Mouse (Mus musculus) CH12.LX (cell line): ENCODE measurements around the gene Cx3cr1. TPM values are rescaled to one million over a fixed set of nuclear protein-coding genes. Genes with fewer than 3 reads are reported as not detected.

ENCODE experiments used
- DNase-seq: peaks from one replicate; pipeline ENCODE4 v3.0.0-alpha.2; 2013; ENCODE audit errors: extremely low read depth
- H3K27ac ChIP-seq: 2 replicates; pipeline ENCODE4 v1.5.1; 2012; ENCODE audit warnings: low read depth, mild to moderate bottlenecking, control low read depth, moderate library complexity; ENCODE audit not compliant: insufficient read depth
- H3K27me3 ChIP-seq: replicated peaks from 2 replicates; pipeline ENCODE3; 2012; ENCODE audit warnings: inconsistent platforms
- H3K36me3 ChIP-seq, 2 experiments: replicated peaks in 1 of 2; 2 replicates each; pipeline versions ENCODE3 to v1.6.1; 2012; ENCODE audit warnings: inconsistent platforms in 1 of 2, low read length in 1 of 2, mild to moderate bottlenecking in 1 of 2, mixed read lengths in 1 of 2, moderate library complexity in 1 of 2; ENCODE audit not compliant: control insufficient read depth in 1 of 2, insufficient read depth in 1 of 2
- H3K4me1 ChIP-seq, 2 experiments: 2 replicates each; pipeline ENCODE4 v1.6.1; 2012; ENCODE audit warnings: inconsistent platforms in 1 of 2, moderate library complexity in 1 of 2; ENCODE audit not compliant: insufficient read depth in 2 of 2, control insufficient read depth in 1 of 2
- H3K4me2 ChIP-seq: 2 replicates; pipeline ENCODE4 v1.6.1; 2012; ENCODE audit warnings: low read depth, mild to moderate bottlenecking, control low read depth; ENCODE audit not compliant: poor library complexity, insufficient read depth, severe bottlenecking
- H3K4me3 ChIP-seq, 3 experiments: fragments of 150-350 bp in 1 of 3; sonication (generic) in 1 of 3; replicated peaks in 1 of 3; 2 replicates each; pipeline versions ENCODE3 to v1.5.1; 2011 to 2012; ENCODE audit warnings: low read depth in 2 of 3, low read length in 2 of 3, mild to moderate bottlenecking in 2 of 3, moderate library complexity in 2 of 3, control low read depth in 1 of 3, improper control_type of control experiment in 1 of 3, inconsistent platforms in 1 of 3, mixed read lengths in 1 of 3; ENCODE audit not compliant: poor library complexity in 1 of 3
- H3K79me2 ChIP-seq: replicated peaks from 2 replicates; pipeline ENCODE4 v1.6.1; 2012; ENCODE audit warnings: mild to moderate bottlenecking, moderate library complexity; ENCODE audit not compliant: control insufficient read depth, poor library complexity, insufficient read depth, severe bottlenecking; ENCODE audit errors: extremely low read depth
- H3K9ac ChIP-seq: 2 replicates; pipeline ENCODE4 v1.6.1; 2012; ENCODE audit warnings: low read depth, mild to moderate bottlenecking, control low read depth, moderate library complexity; ENCODE audit not compliant: insufficient read depth
- H3K9me3 ChIP-seq: replicated peaks from 2 replicates; pipeline ENCODE3; 2012; ENCODE audit warnings: low read length, inconsistent platforms, mixed read lengths
- BHLHE40 ChIP-seq: IDR thresholded peaks from 2 replicates; pipeline ENCODE4 v1.6.1; 2011; ENCODE audit warnings: mild to moderate bottlenecking, low read depth, low read length, improper control_type of control experiment
- CHD2 ChIP-seq: IDR thresholded peaks from 2 replicates; pipeline ENCODE4 v1.6.1; 2011; ENCODE audit warnings: low read length, improper control_type of control experiment
- E2F4 ChIP-seq: IDR thresholded peaks from 2 replicates; pipeline ENCODE4 v1.6.1; 2011; ENCODE audit warnings: low read depth, low read length, improper control_type of control experiment; ENCODE audit not compliant: insufficient replicate concordance
- ELF1 ChIP-seq: IDR thresholded peaks from 2 replicates; pipeline ENCODE4 v1.6.1; 2014; ENCODE audit warnings: low read depth, mild to moderate bottlenecking, inconsistent platforms, low read length, improper control_type of control experiment
- EP300 ChIP-seq: IDR thresholded peaks from 2 replicates; pipeline ENCODE4 v1.6.1; 2011; ENCODE audit warnings: low read length, improper control_type of control experiment
- ETS1 ChIP-seq: conservative IDR thresholded peaks from 2 replicates; pipeline ENCODE4 v1.6.1; 2012; ENCODE audit warnings: low read depth, mild to moderate bottlenecking, inconsistent platforms, low read length, improper control_type of control experiment, moderate library complexity
- GABPA ChIP-seq: IDR thresholded peaks from 2 replicates; pipeline ENCODE4 v1.6.1; 2012; ENCODE audit warnings: low read depth, low read length, improper control_type of control experiment, inconsistent platforms; ENCODE audit not compliant: insufficient replicate concordance
- JUND ChIP-seq: conservative IDR thresholded peaks from 2 replicates; pipeline ENCODE4 v1.6.1; 2011; ENCODE audit warnings: low read depth, low read length, improper control_type of control experiment
- MAFK ChIP-seq: IDR thresholded peaks from 2 replicates; pipeline ENCODE4 v1.6.1; 2011; ENCODE audit warnings: low read length, improper control_type of control experiment; ENCODE audit not compliant: insufficient replicate concordance
- MAX ChIP-seq: IDR thresholded peaks from 2 replicates; pipeline ENCODE4 v1.6.1; 2011; ENCODE audit warnings: low read length, improper control_type of control experiment
- MAZ ChIP-seq: IDR thresholded peaks from 2 replicates; pipeline ENCODE4 v1.6.1; 2012; ENCODE audit warnings: low read depth, mild to moderate bottlenecking, inconsistent platforms, low read length, improper control_type of control experiment, moderate library complexity
- MYC ChIP-seq: IDR thresholded peaks from 2 replicates; pipeline ENCODE4 v1.6.1; 2011; ENCODE audit warnings: low read depth, mild to moderate bottlenecking, improper control_type of control experiment, low read length
- NELFE ChIP-seq: IDR thresholded peaks from 2 replicates; pipeline ENCODE4 v1.6.1; 2011; ENCODE audit warnings: low read depth, low read length, improper control_type of control experiment
- POLR2AphosphoS2 ChIP-seq: IDR thresholded peaks from 2 replicates; pipeline ENCODE4 v1.6.1; 2011; ENCODE audit warnings: low read depth, low read length, improper control_type of control experiment
- RAD21 ChIP-seq: IDR thresholded peaks from 2 replicates; pipeline ENCODE4 v1.6.1; 2011; ENCODE audit warnings: low read depth, mild to moderate bottlenecking, low read length, improper control_type of control experiment, moderate library complexity
- RCOR1 ChIP-seq: conservative IDR thresholded peaks from 2 replicates; pipeline ENCODE4 v1.6.1; 2012; ENCODE audit warnings: low read depth, mild to moderate bottlenecking, inconsistent platforms, low read length, improper control_type of control experiment
- SIN3A ChIP-seq: IDR thresholded peaks from 2 replicates; pipeline ENCODE4 v1.6.1; 2012; ENCODE audit warnings: low read length, improper control_type of control experiment, inconsistent platforms
- TBP ChIP-seq: conservative IDR thresholded peaks from 2 replicates; pipeline ENCODE4 v1.6.1; 2011; ENCODE audit warnings: low read depth, low read length, improper control_type of control experiment
- UBTF ChIP-seq: IDR thresholded peaks from 2 replicates; pipeline ENCODE4 v1.6.1; 2012; ENCODE audit warnings: low read depth, mild to moderate bottlenecking, inconsistent platforms, low read length, improper control_type of control experiment, moderate library complexity
- USF2 ChIP-seq: conservative IDR thresholded peaks from 2 replicates; pipeline ENCODE4 v1.6.1; 2011; ENCODE audit warnings: low read depth, low read length, improper control_type of control experiment
- ZC3H11A ChIP-seq: IDR thresholded peaks from 2 replicates; pipeline ENCODE4 v1.6.1; 2012; ENCODE audit warnings: low read depth, mild to moderate bottlenecking, inconsistent platforms, low read length, improper control_type of control experiment
- ZKSCAN1 ChIP-seq: IDR thresholded peaks from 2 replicates; pipeline ENCODE4 v1.6.1; 2012; ENCODE audit warnings: low read depth, inconsistent platforms, low read length, improper control_type of control experiment, borderline replicate concordance
- ZMIZ1 ChIP-seq: IDR thresholded peaks from 2 replicates; pipeline ENCODE4 v1.6.1; 2012; ENCODE audit warnings: low read depth, mild to moderate bottlenecking, inconsistent platforms, low read length, improper control_type of control experiment
- ZNF384 ChIP-seq: IDR thresholded peaks from 2 replicates; pipeline ENCODE4 v1.6.1; 2012; ENCODE audit warnings: low read depth, low read length, improper control_type of control experiment, inconsistent platforms
- dilution Hi-C: fragments of 300-500 bp; cut with MboI; formaldehyde crosslinking; loops from 2 replicates; pipeline ENCODE4 v1.14.3; 2020; ENCODE audit warnings: low sequenced_read_pairs; ENCODE audit not compliant: extremely low pct_unique_long_range_greater_than_20kb, extremely low pct_ligation_motif_present
- in situ Hi-C: fragments of 300-500 bp; cut with MboI; formaldehyde crosslinking; loops from 3 replicates; pipeline ENCODE4 v1.14.3; 2019; ENCODE audit warnings: low sequenced_read_pairs, low pct_ligation_motif_present, low pct_unique_long_range_greater_than_20kb, mixed read lengths
- polyA plus RNA-seq: library from polyadenylated mRNA; unstranded; fragments of >175 nt; gene quantifications from 2 replicates; pipeline ENCODE4 v1.2.1, GENCODE M21; 2012; ENCODE audit warnings: low read depth; ENCODE audit not compliant: insufficient read length
- total RNA-seq, 2 experiments: library from RNA; depleted of rRNA; stranded (reverse); fragments of 300-350 nt in 1 of 2; fragments of >200 nt in 1 of 2; gene quantifications; 2 replicates each; pipeline ENCODE4 v1.2.3; 2012 to 2014

Gene Cx3cr1
- total and polyA plus RNA-seq, 3 experiments, result 0.06 TPM; not detected in 2

DNA sequence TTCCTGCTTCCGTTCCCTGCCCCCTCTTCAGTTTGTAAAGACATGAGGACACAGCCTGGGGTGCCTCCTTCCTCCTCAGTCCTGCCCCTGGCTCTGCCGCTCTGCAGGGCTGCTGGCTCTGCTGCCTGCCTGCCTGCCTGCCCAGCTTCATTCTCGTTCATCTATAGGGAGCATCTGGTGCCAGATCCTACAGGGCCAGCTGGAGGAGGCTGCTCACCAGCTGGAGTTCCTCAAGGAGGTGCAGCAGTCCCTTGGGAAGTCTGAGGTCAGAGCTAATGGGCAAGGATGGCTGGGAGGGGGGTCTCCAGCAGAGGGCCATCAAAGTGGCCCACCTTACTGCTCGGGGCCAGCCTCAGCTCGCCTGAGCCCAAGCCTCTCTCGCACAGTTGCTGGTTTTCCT lies 119.2 kb downstream of the Cx3cr1 start:
- H3K27me3 ChIP-seq, result no peaks in the 10 kb centered on the region
- no peaks in the 10 kb centered on the region for H3K79me2 ChIP-seq
- peaks cover 11 to 41% of the 10 kb centered on the region in 2 experiments for H3K4me1 ChIP-seq
- H3K36me3 ChIP-seq, result no peaks in the 10 kb centered on the region
- in situ Hi-C loops (no loop called here), dilution Hi-C loops (no loop called here)
- TF ChIP-seq RCOR1, result no peak
- no peak for TF ChIP-seq ZNF384
- no peak for TF ChIP-seq UBTF
- no peak for TF ChIP-seq ZMIZ1
- TF ChIP-seq MYC, result no peak
- no peak for TF ChIP-seq BHLHE40
- no peak for TF ChIP-seq ZC3H11A
- no peak for TF ChIP-seq MAX
- no peak for TF ChIP-seq JUND
- TF ChIP-seq POLR2AphosphoS2, result no peak
- TF ChIP-seq EP300, result no peak
- TF ChIP-seq CHD2, result no peak
- TF ChIP-seq ZKSCAN1, result no peak
- no peak for DNase-seq
- H3K9me3 ChIP-seq, result no peaks in the 10 kb centered on the region
- H3K27ac ChIP-seq, result no peak overlapping the region
- no peak overlapping the region for H3K4me3 ChIP-seq
- H3K9ac ChIP-seq, result no peak overlapping the region
- no peak overlapping the region for H3K4me2 ChIP-seq

- H3K79me2 ChIP-seq, result no peaks in the 10 kb centered on the region
- no peak overlapping the region for H3K4me2 ChIP-seq
- dilution Hi-C loops, result no loop called here
- in situ Hi-C loops, result no loop called here
- no peaks in the 10 kb centered on the region for H3K9me3 ChIP-seq
- no peak for TF ChIP-seq RAD21
- TF ChIP-seq ELF1, result no peak
- no peak for TF ChIP-seq MAFK
- no peak for TF ChIP-seq GABPA
- TF ChIP-seq E2F4, result no peak
- TF ChIP-seq SIN3A, result no peak
- no peak for TF ChIP-seq MAX
- TF ChIP-seq USF2, result no peak
- no peak for TF ChIP-seq TBP
- no peak for TF ChIP-seq ETS1
- no peak for TF ChIP-seq NELFE
- no peak for TF ChIP-seq MAZ
- TF ChIP-seq UBTF, result no peak
- H3K27ac ChIP-seq, result no peak overlapping the region
- H3K4me3 ChIP-seq, result no peak overlapping the region
- no peak overlapping the region for H3K9ac ChIP-seq
- H3K36me3 ChIP-seq, result no peaks in the 10 kb centered on the region
- DNase-seq, result no peak
- H3K27me3 ChIP-seq, result no peaks in the 10 kb centered on the region
- H3K4me1 ChIP-seq, result peaks cover 14 to 50% of the 10 kb centered on the region in 2 experiments
Measured at GRCm38 (mm10) chr9:119948804-119949203, 120.9 kb downstream of the Cx3cr1 start.
